ENCODE assay signal across 25 mouse cellular contexts in genomic region chr14:32823861-32824260, GRCm38 (mm10). TPM values are rescaled to one million over a fixed set of nuclear protein-coding genes. Genes with fewer than 3 reads are reported as not detected.
DNase-seq lines count a peak whose midpoint lies in the region; ATAC-seq and TF ChIP-seq lines count a peak whose summit lies in the region.
"Had no signal": no experiment of that assay in that cellular context is flagged by ENCODE, and none has a peak within 500 bp of the region (broad histone marks: within the 10 kb centered on the region; RNA-seq: fewer than 3 reads in every experiment).

No protein-coding gene starts in this region.

- H3K36me3 ChIP-seq in intestine, embryonic 14.5 days (ENCODE audit: control insufficient read depth, insufficient read depth, low read length): no peaks in the 10 kb centered on the region
- no peaks in the 10 kb centered on the region for H3K36me3 ChIP-seq in intestine, postnatal 0 days (ENCODE audit: control insufficient read depth, insufficient read depth)
- H3K36me3 ChIP-seq in lung, postnatal 0 days (ENCODE audit: insufficient read depth, low read length): no peaks in the 10 kb centered on the region
- H3K36me3 ChIP-seq in midbrain, embryonic 16.5 days (ENCODE audit: control insufficient read depth, insufficient read depth, low read length): no peaks in the 10 kb centered on the region
- H3K36me3 ChIP-seq: forebrain, embryonic 15.5 days; G1E; hindbrain, embryonic 12.5 days had no signal

- no peak for TF ChIP-seq CTCF in intestine, postnatal 0 days (IDR thresholded peaks at IDR 0.05; ENCODE audit: low read depth)
- TF ChIP-seq CTCF in lung, postnatal 0 days (IDR thresholded peaks at IDR 0.05): peak; percentile 16; the same call in 1 of the 2 replicates

- DNase-seq in intestine, embryonic 14.5 days (ENCODE audit: low spot score): no peak
- DNase-seq in lung, postnatal 0 days (ENCODE audit: low spot score): peak; percentile 52
- no peak for DNase-seq in lung, adult 18-20 months
- DNase-seq in cerebellum, postnatal 10 days: no peak
- DNase-seq: adrenal gland, postnatal 14 days; B cell, adult 2 months; cerebellum, adult 11-12 months; cerebellum, adult 9-10 months; cerebellum, postnatal 36 days; gastrocnemius, postnatal 36 days; heart, postnatal 10 days; heart, postnatal 4 days had no signal

- no peaks in the 10 kb centered on the region for H3K9me3 ChIP-seq in intestine, embryonic 14.5 days (ENCODE audit: control insufficient read depth, low read length)
- H3K9me3 ChIP-seq in intestine, postnatal 0 days (ENCODE audit: control insufficient read depth): no peaks in the 10 kb centered on the region
- H3K9me3 ChIP-seq in lung, postnatal 0 days (ENCODE audit: low read length): no peaks in the 10 kb centered on the region
- no peaks in the 10 kb centered on the region for H3K9me3 ChIP-seq in midbrain, embryonic 16.5 days (replicated peaks; ENCODE audit: control insufficient read depth, low read length, poor library complexity, severe bottlenecking)
- H3K9me3 ChIP-seq: forebrain, embryonic 15.5 days; hindbrain, embryonic 12.5 days had no signal

- no peak overlapping the region for H3K4me2 ChIP-seq in intestine, embryonic 14.5 days (ENCODE audit: low read length)
- no peak overlapping the region for H3K4me2 ChIP-seq in intestine, postnatal 0 days (replicated peaks; ENCODE audit: low read depth)
- H3K4me2 ChIP-seq in lung, postnatal 0 days (replicated peaks; ENCODE audit: low read depth, low read length): no peak overlapping the region
- no peak overlapping the region for H3K4me2 ChIP-seq in midbrain, embryonic 16.5 days (ENCODE audit: low read length)
- H3K4me2 ChIP-seq: forebrain, embryonic 15.5 days; hindbrain, embryonic 12.5 days had no signal

- H3K9ac ChIP-seq in intestine, embryonic 14.5 days (ENCODE audit: low read length): no peak overlapping the region
- no peak overlapping the region for H3K9ac ChIP-seq in intestine, postnatal 0 days (ENCODE audit: low read depth, low read length)
- no peak overlapping the region for H3K9ac ChIP-seq in lung, postnatal 0 days (replicated peaks; ENCODE audit: low read depth)
- H3K9ac ChIP-seq in midbrain, embryonic 16.5 days (ENCODE audit: low read depth, low read length): no peak overlapping the region
- H3K9ac ChIP-seq: forebrain, embryonic 15.5 days; hindbrain, embryonic 12.5 days had no signal

- TF ChIP-seq EP300 in lung, postnatal 0 days (IDR thresholded peaks at IDR 0.05): no peak

- no peak for ATAC-seq in intestine, embryonic 14.5 days (replicated peaks; ENCODE audit: low FRiP score, low TSS enrichment, low read depth)
- no peak for ATAC-seq in intestine, postnatal 0 days
- ATAC-seq in lung, postnatal 0 days: no peak
- peak; percentile 78 for ATAC-seq in granulocyte monocyte progenitor cell, adult 5-6 weeks (replicated peaks; ENCODE audit: poor library complexity, severe bottlenecking)
- no peak for ATAC-seq in midbrain, embryonic 16.5 days
- ATAC-seq: CD4-positive, CD25-positive, alpha-beta regulatory T cell, adult 4 months; forebrain, embryonic 15.5 days; hindbrain, embryonic 16.5 days; inflammation-experienced regulatory T-cells, adult 6 months had no signal

- no peaks in the 10 kb centered on the region for H3K27me3 ChIP-seq in intestine, embryonic 14.5 days (replicated peaks; ENCODE audit: control insufficient read depth, insufficient read depth, low read length)
- no peaks in the 10 kb centered on the region for H3K27me3 ChIP-seq in intestine, postnatal 0 days (replicated peaks; ENCODE audit: control insufficient read depth, insufficient read depth, low read length)
- H3K27me3 ChIP-seq in lung, postnatal 0 days (replicated peaks; ENCODE audit: insufficient read depth, low read length): no peaks in the 10 kb centered on the region
- no peaks in the 10 kb centered on the region for H3K27me3 ChIP-seq in midbrain, embryonic 16.5 days (ENCODE audit: control insufficient read depth, insufficient read depth, low read depth, low read length)
- H3K27me3 ChIP-seq: forebrain, embryonic 15.5 days; hindbrain, embryonic 12.5 days had no signal

- H3K4me3 ChIP-seq in intestine, embryonic 14.5 days (ENCODE audit: low read depth, low read length): no peak overlapping the region
- no peak overlapping the region for H3K4me3 ChIP-seq in intestine, postnatal 0 days (ENCODE audit: low read depth, low read length)
- no peak overlapping the region for H3K4me3 ChIP-seq in lung, postnatal 0 days (ENCODE audit: low read depth, low read length)
- H3K4me3 ChIP-seq in midbrain, embryonic 16.5 days (ENCODE audit: low read depth, low read length): no peak overlapping the region
- H3K4me3 ChIP-seq: forebrain, embryonic 15.5 days; hindbrain, embryonic 12.5 days had no signal

- peaks cover 44% of the 10 kb centered on the region for H3K4me1 ChIP-seq in intestine, embryonic 14.5 days (replicated peaks; ENCODE audit: control insufficient read depth, insufficient read depth, low read length)
- peaks cover 15% of the 10 kb centered on the region; the same call in 1 of the 2 replicates for H3K4me1 ChIP-seq in intestine, postnatal 0 days (replicated peaks; ENCODE audit: control insufficient read depth, insufficient read depth, low read length)
- peaks cover 4% of the 10 kb centered on the region; the same call in 1 of the 2 replicates for H3K4me1 ChIP-seq in lung, postnatal 0 days (ENCODE audit: insufficient read depth, low read depth, low read length)
- H3K4me1 ChIP-seq in midbrain, embryonic 16.5 days (ENCODE audit: control insufficient read depth, insufficient read depth, low read length): no peaks in the 10 kb centered on the region; the same call in 1 of the 2 replicates

- WGBS in intestine, embryonic 14.5 days: 55% methylated on average over 3 of the region's 3 CpGs
- WGBS in intestine, postnatal 0 days: 63% methylated on average over 3 of the region's 3 CpGs
- WGBS in lung, postnatal 0 days: 30% methylated on average over 3 of the region's 3 CpGs
- WGBS in midbrain, embryonic 16.5 days: 84% methylated on average over 3 of the region's 3 CpGs

- 0 out of 2 replicates have a peak overlapping the region, but pooled peaks have one; percentile 33 for H3K27ac ChIP-seq in intestine, embryonic 14.5 days (ENCODE audit: low read depth)
- no peak overlapping the region for H3K27ac ChIP-seq in intestine, postnatal 0 days (ENCODE audit: low read depth, low read length)
- H3K27ac ChIP-seq in lung, postnatal 0 days (ENCODE audit: low read length): peak overlapping the region; percentile 47; the same call in 1 of the 2 replicates
- no peak overlapping the region for H3K27ac ChIP-seq in midbrain, embryonic 16.5 days (ENCODE audit: low read length)
- H3K27ac ChIP-seq: forebrain, embryonic 15.5 days; hindbrain, embryonic 12.5 days had no signal

RNA-seq across cellular contexts. Expression of gene Fam170b, which starts 9.9 kb away (rescaled TPM):
- not detected in 2 replicates for polyA plus RNA-seq in intestine, embryonic 14.5 days (2014; fragmentation: Nextera tagmentation; extraction: Ambion mirVana)
- not detected in 2 replicates for polyA plus RNA-seq in intestine, postnatal 0 days (2015; fragmentation: Nextera tagmentation; extraction: Ambion mirVana)
- 0.08 and 0.14 TPM in 2 replicates for polyA plus RNA-seq in lung, postnatal 0 days (2015; fragmentation: Nextera tagmentation; extraction: Ambion mirVana)
- total RNA-seq in granulocyte monocyte progenitor cell, adult 5-6 weeks (2014; fragmentation: Nextera tagmentation): not detected in 2 replicates
- not detected in 2 replicates for total RNA-seq in granulocyte monocyte progenitor cell, adult 5-6 weeks (2017)
- polyA plus RNA-seq in midbrain, embryonic 16.5 days (2015; fragmentation: Nextera tagmentation; extraction: Ambion mirVana): 0.08 TPM in 1 of 2 replicates, not detected in the other
- total RNA-seq: adrenal gland, postnatal 14 days; gastrocnemius, postnatal 36 days; heart, adult 8-10 months; heart, postnatal 10 days had no signal
- polyA plus RNA-seq: CD4-positive, CD25-positive, alpha-beta regulatory T cell, adult 4 months; embryonic facial prominence, embryonic 11.5 days; forebrain, embryonic 11.5 days; forebrain, embryonic 15.5 days; G1E; hindbrain, embryonic 12.5 days; hindbrain, embryonic 16.5 days; inflammation-experienced regulatory T-cells, adult 6 months had no signal

RNA-seq across cellular contexts. Expression of gene Vstm4, which starts 32.7 kb away (rescaled TPM):
- polyA plus RNA-seq in intestine, embryonic 14.5 days (2014; fragmentation: Nextera tagmentation; extraction: Ambion mirVana): 31.0 and 32.9 TPM in 2 replicates
- 13.1 and 13.5 TPM in 2 replicates for polyA plus RNA-seq in intestine, postnatal 0 days (2015; fragmentation: Nextera tagmentation; extraction: Ambion mirVana)
- 59.5 and 63.6 TPM in 2 replicates for polyA plus RNA-seq in lung, postnatal 0 days (2015; fragmentation: Nextera tagmentation; extraction: Ambion mirVana)
- total RNA-seq in granulocyte monocyte progenitor cell, adult 5-6 weeks (2014; fragmentation: Nextera tagmentation): not detected in 2 replicates
- total RNA-seq in granulocyte monocyte progenitor cell, adult 5-6 weeks (2017): not detected in 2 replicates
- 9.3 and 12.0 TPM in 2 replicates for polyA plus RNA-seq in midbrain, embryonic 16.5 days (2015; fragmentation: Nextera tagmentation; extraction: Ambion mirVana)
- polyA plus RNA-seq: CD4-positive, CD25-positive, alpha-beta regulatory T cell, adult 4 months; G1E; inflammation-experienced regulatory T-cells, adult 6 months had no signal

RNA-seq across cellular contexts. Expression of gene Tmem273, which starts 38.1 kb away (rescaled TPM):
- 1.4 and 2.2 TPM in 2 replicates for polyA plus RNA-seq in intestine, embryonic 14.5 days (2014; fragmentation: Nextera tagmentation; extraction: Ambion mirVana)
- polyA plus RNA-seq in intestine, postnatal 0 days (2015; fragmentation: Nextera tagmentation; extraction: Ambion mirVana): 0.98 and 1.2 TPM in 2 replicates
- 2.4 and 5.2 TPM in 2 replicates for polyA plus RNA-seq in lung, postnatal 0 days (2015; fragmentation: Nextera tagmentation; extraction: Ambion mirVana)
- 5.9 and 9.9 TPM in 2 replicates for total RNA-seq in granulocyte monocyte progenitor cell, adult 5-6 weeks (2014; fragmentation: Nextera tagmentation)
- total RNA-seq in granulocyte monocyte progenitor cell, adult 5-6 weeks (2017): 13.4 and 15.6 TPM in 2 replicates
- polyA plus RNA-seq in midbrain, embryonic 16.5 days (2015; fragmentation: Nextera tagmentation; extraction: Ambion mirVana): 0.69 and 0.73 TPM in 2 replicates
- total RNA-seq: G1E; gastrocnemius, adult 8-10 months had no signal
- polyA plus RNA-seq: forebrain, embryonic 11.5 days; G1E had no signal

Comparison
In these comparisons a context has a peak if more than half of its experiments do, and no peak if none do; other contexts are left out.
1. H3K27ac ChIP-seq: peak in intestine, embryonic 14.5 days (single experiment) and lung, postnatal 0 days (single experiment); none in intestine, postnatal 0 days (single experiment) and midbrain, embryonic 16.5 days (single experiment).